Mouse (Mus musculus): ENCODE results near the gene Fbxo3.
"Not testable (repeated sequence)": the region's sequence is repeated elsewhere in the genome, so short reads cannot be mapped to it uniquely, and the experiment has no call there.

Gene Fbxo3

GRCm38 (mm10) chr2:104027458-104028138 is at the start of gene Fbxo3:
Gene Fbxo3 (plus strand): TSS chr2:104027721.
- in situ Hi-C loops (cut with MboI, MseI) = no loop called here

GRCm38 (mm10) chr2:103982250-103982649 is 45.3 kb upstream of the Fbxo3 start:
- in situ Hi-C loops (cut with MboI, MseI) = loop anchor here (5.0 kb wide), 1 partner anchor 105 kb away; no protein-coding TSS in a partner anchor

- in situ Hi-C loops (cut with MboI, MseI) = loop anchor here (5.0 kb wide), 1 partner anchor 106 kb away; no protein-coding TSS in a partner anchor
Measured at GRCm38 (mm10) chr2:103983146-103983545, 44.4 kb upstream of the Fbxo3 start.

GRCm38 (mm10) chr2:103987595-103987994 is 39.9 kb upstream of the Fbxo3 start:
- in situ Hi-C loops (cut with MboI, MseI) = not testable (repeated sequence)

- in situ Hi-C loops (cut with MboI, MseI) = no loop called here
Measured at GRCm38 (mm10) chr2:103989724-103990123, 37.8 kb upstream of the Fbxo3 start.

- in situ Hi-C loops (cut with MboI, MseI) = no loop called here
Measured at GRCm38 (mm10) chr2:103991303-103991702, 36.2 kb upstream of the Fbxo3 start.

GRCm38 (mm10) chr2:103992162-103992561 is 35.4 kb upstream of the Fbxo3 start:
- in situ Hi-C loops (cut with MboI, MseI) = no loop called here

GRCm38 (mm10) chr2:103992618-103993332 is 34.7 kb upstream of the Fbxo3 start:
- in situ Hi-C loops (cut with MboI, MseI) = no loop called here

- in situ Hi-C loops (cut with MboI, MseI) = no loop called here
Measured at GRCm38 (mm10) chr2:104001076-104001475, 26.4 kb upstream of the Fbxo3 start.

GRCm38 (mm10) chr2:104001861-104002260 is 25.7 kb upstream of the Fbxo3 start:
- in situ Hi-C loops (cut with MboI, MseI) = no loop called here

GRCm38 (mm10) chr2:104002711-104003413 is 24.7 kb upstream of the Fbxo3 start:
- in situ Hi-C loops (cut with MboI, MseI) = no loop called here

- in situ Hi-C loops (cut with MboI, MseI) = no loop called here
Measured at GRCm38 (mm10) chr2:104007793-104008519, 19.6 kb upstream of the Fbxo3 start.

- in situ Hi-C loops (cut with MboI, MseI) = not testable (repeated sequence)
Measured at GRCm38 (mm10) chr2:104008853-104009252, 18.7 kb upstream of the Fbxo3 start.

GRCm38 (mm10) chr2:104023096-104023495 is 4.4 kb upstream of the Fbxo3 start:
- in situ Hi-C loops (cut with MboI, MseI) = no loop called here

- in situ Hi-C loops (cut with MboI, MseI) = no loop called here
Measured at GRCm38 (mm10) chr2:104024656-104025055, 2.9 kb upstream of the Fbxo3 start.

GRCm38 (mm10) chr2:104028139-104028723 is 710 bp downstream of the Fbxo3 start, which contains the start of gene 4931422A03Rik:
Gene 4931422A03Rik (minus strand): TSS chr2:104028361.
- in situ Hi-C loops (cut with MboI, MseI) = no loop called here

GRCm38 (mm10) chr2:104029074-104029473 is 1.6 kb downstream of the Fbxo3 start:
- in situ Hi-C loops (cut with MboI, MseI) = no loop called here

- in situ Hi-C loops (cut with MboI, MseI) = loop anchor here (5.0 kb wide), 1 partner anchor 97 kb away; no protein-coding TSS in a partner anchor
Measured at GRCm38 (mm10) chr2:104030381-104030780, 2.9 kb downstream of the Fbxo3 start.

GRCm38 (mm10) chr2:104032056-104032455 is 4.5 kb downstream of the Fbxo3 start:
- in situ Hi-C loops (cut with MboI, MseI) = loop anchor here (5.0 kb wide), 1 partner anchor 95 kb away; no protein-coding TSS in a partner anchor

- in situ Hi-C loops (cut with MboI, MseI) = loop anchor here (5.0 kb wide), 1 partner anchor 92 kb away; no protein-coding TSS in a partner anchor
Measured at GRCm38 (mm10) chr2:104034832-104035472, 7.4 kb downstream of the Fbxo3 start.
